Mouse (Mus musculus) liver, postnatal 0 days (tissue): ENCODE data around the gene Rgs6.

Experiments
- CTCF ChIP-seq: sonication (generic); IDR thresholded peaks from 2 replicates; pipeline ENCODE4 v1.5.1; 2016; ENCODE audit warnings: antibody characterized with exemption, low read depth
- EP300 ChIP-seq: IDR thresholded peaks from 2 replicates; pipeline ENCODE4 v1.6.1; 2016; ENCODE audit warnings: antibody characterized with exemption, low read depth, mild to moderate bottlenecking

- no peak for TF ChIP-seq CTCF
- TF ChIP-seq EP300, result no peak
Measured at GRCm38 (mm10) chr12:82617682-82618370, 29.7 kb downstream of the Rgs6 start.
